Mouse (Mus musculus): Measurements from ENCODE around the gene Chkb.

The Chkb gene

GRCm38 (mm10) chr15:89404831-89405623 lies 24.7 kb downstream of the Chkb start:
- intact Hi-C loops (cut with DNase I): no loop called here

GRCm38 (mm10) chr15:89402471-89402870 lies 27.2 kb downstream of the Chkb start:
- intact Hi-C loops (cut with DNase I): no loop called here

GRCm38 (mm10) chr15:89399716-89400115 lies 30.0 kb downstream of the Chkb start:
- intact Hi-C loops (cut with DNase I): no loop called here

- intact Hi-C loops (cut with DNase I): no loop called here
Observed at GRCm38 (mm10) chr15:89398146-89398545, 31.6 kb downstream of the Chkb start.

- intact Hi-C loops (cut with DNase I): no loop called here
Observed at GRCm38 (mm10) chr15:89396883-89397282, 32.8 kb downstream of the Chkb start.

- intact Hi-C loops (cut with DNase I): no loop called here
Observed at GRCm38 (mm10) chr15:89390081-89390480, 39.6 kb downstream of the Chkb start.

- intact Hi-C loops (cut with DNase I): no loop called here
Observed at GRCm38 (mm10) chr15:89387127-89387526, 42.6 kb downstream of the Chkb start.

- intact Hi-C loops (cut with DNase I): no loop called here
Observed at GRCm38 (mm10) chr15:89384617-89385016, 45.1 kb downstream of the Chkb start, which contains the start of gene Klhdc7b. Gene Klhdc7b, plus strand, starts transcription at chr15:89384917.

GRCm38 (mm10) chr15:89379429-89379828 lies 50.3 kb downstream of the Chkb start:
- intact Hi-C loops (cut with DNase I): loop anchor here (5.0 kb wide), 1 partner anchor 53 kb away; no protein-coding TSS in a partner anchor

- intact Hi-C loops (cut with DNase I): loop anchor here (5.0 kb wide), 1 partner anchor 53 kb away; no protein-coding TSS in a partner anchor
Observed at GRCm38 (mm10) chr15:89378831-89379401, 50.8 kb downstream of the Chkb start, which contains the start of gene Odf3b. Gene Odf3b, minus strand, starts transcription at chr15:89379282.

GRCm38 (mm10) chr15:89377938-89378828 lies 51.5 kb downstream of the Chkb start:
- intact Hi-C loops (cut with DNase I): loop anchor here (5.0 kb wide), 1 partner anchor 54 kb away; no protein-coding TSS in a partner anchor

GRCm38 (mm10) chr15:89377362-89377761 lies 52.3 kb downstream of the Chkb start:
- intact Hi-C loops (cut with DNase I): loop anchor here (5.0 kb wide), 1 partner anchor 55 kb away; no protein-coding TSS in a partner anchor

- intact Hi-C loops (cut with DNase I): loop anchor here (5.0 kb wide), 1 partner anchor 55 kb away; no protein-coding TSS in a partner anchor
Observed at GRCm38 (mm10) chr15:89376957-89377356, 52.8 kb downstream of the Chkb start, which contains the start of gene Tymp. Gene Tymp, minus strand, starts transcription at chr15:89377039.

Measured in adrenal gland (tissue).